Mouse (Mus musculus): ENCODE data around the gene F3. TPM values are rescaled to one million over a fixed set of nuclear protein-coding genes. Genes with fewer than 3 reads are reported as not detected.

The F3 gene
- polyA plus RNA-seq, 1 experiment from 2014 or later: 99.3 TPM

DNA sequence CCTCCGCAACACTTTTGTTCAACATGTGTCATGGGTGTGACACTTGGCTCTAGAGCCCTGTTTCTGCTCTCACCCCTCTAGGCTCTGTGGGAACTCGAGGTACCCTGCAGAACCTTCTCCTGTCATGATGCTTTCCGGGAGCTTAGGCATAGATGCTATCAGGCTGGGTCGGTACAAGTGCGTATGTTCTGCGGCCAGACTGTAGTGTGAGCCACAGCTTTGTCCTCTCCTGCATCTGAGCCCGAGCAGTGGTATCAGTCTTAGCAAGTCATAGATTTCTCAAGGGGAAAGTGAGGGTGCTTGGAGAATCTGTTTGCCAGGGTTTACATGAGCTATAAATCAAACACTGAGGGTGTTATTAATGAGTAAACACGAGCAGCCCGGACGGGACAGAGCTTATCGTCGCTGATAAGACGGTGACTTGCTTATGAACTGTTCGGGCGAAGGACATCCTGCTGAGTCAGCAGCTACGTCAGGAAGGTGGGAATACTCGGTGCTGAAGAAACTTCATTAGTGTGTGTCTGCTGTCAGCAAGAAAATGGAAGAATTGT, 10.1 kb upstream of the F3 start:
- H3K27me3 ChIP-seq (replicated peaks; ENCODE audit: insufficient read depth, low read length): no peaks in the 10 kb centered on the region
- TF ChIP-seq EP300 (IDR thresholded peaks at IDR 0.05) (0 out of 2 replicates have a peak, but pooled peaks have one; percentile 30), CTCF (IDR thresholded peaks at IDR 0.05) (no peak)
- DNase-seq (ENCODE audit: low spot score) (peak; percentile 55), ATAC-seq (peak; percentile 73)
- no peak overlapping the region for H3K4me3 ChIP-seq (ENCODE audit: low read depth, low read length)
- WGBS: 13% methylated on average over 17 of the region's 17 CpGs
- H3K9me3 ChIP-seq (ENCODE audit: low read length): no peaks in the 10 kb centered on the region
- H3K9ac ChIP-seq (replicated peaks; ENCODE audit: low read depth): no peak overlapping the region
- no peak overlapping the region for H3K27ac ChIP-seq (ENCODE audit: low read length)
- no peaks in the 10 kb centered on the region for H3K36me3 ChIP-seq (ENCODE audit: insufficient read depth, low read length)
- 0 out of 2 replicates have a peak, but pooled peaks cover 6% of the 10 kb centered on the region for H3K4me1 ChIP-seq (ENCODE audit: insufficient read depth, low read depth, low read length)
- H3K4me2 ChIP-seq (replicated peaks; ENCODE audit: low read depth, low read length): 0 out of 2 replicates have a peak overlapping the region, but pooled peaks have one; percentile 11

DNA sequence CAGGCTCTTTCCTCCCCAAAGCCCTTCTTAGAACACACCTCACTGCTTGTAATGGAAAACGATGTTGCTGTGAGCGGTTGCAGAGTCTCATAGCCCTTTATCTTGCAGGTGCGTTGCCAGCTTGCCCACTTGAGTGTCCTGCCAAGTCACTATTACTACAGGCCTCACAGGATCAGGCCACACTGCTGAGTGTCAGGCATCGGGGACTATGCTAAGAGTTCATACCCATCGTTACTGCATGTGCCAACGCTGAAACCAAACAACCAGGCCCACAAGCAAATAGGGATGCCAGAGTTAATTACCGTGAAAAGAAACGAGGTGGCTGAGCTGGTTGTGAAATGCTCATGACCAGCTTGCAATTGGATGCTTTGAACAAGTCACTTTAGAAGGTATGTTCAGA, 9.5 kb upstream of the F3 start:
- WGBS: 52% methylated on average over 8 of the region's 8 CpGs
- Histone ChIP-seq H3K27me3 (replicated peaks; ENCODE audit: insufficient read depth, low read length) (no peaks in the 10 kb centered on the region), H3K9ac (replicated peaks; ENCODE audit: low read depth) (no peak overlapping the region), H3K4me1 (ENCODE audit: insufficient read depth, low read depth, low read length) (0 out of 2 replicates have a peak, but pooled peaks cover 6% of the 10 kb centered on the region), H3K4me2 (replicated peaks; ENCODE audit: low read depth, low read length) (no peak overlapping the region), H3K27ac (ENCODE audit: low read length) (no peak overlapping the region), H3K9me3 (ENCODE audit: low read length) (no peaks in the 10 kb centered on the region), H3K36me3 (ENCODE audit: insufficient read depth, low read length) (no peaks in the 10 kb centered on the region), H3K4me3 (ENCODE audit: low read depth, low read length) (no peak overlapping the region)
- DNase-seq (ENCODE audit: low spot score) (peak; percentile 36), ATAC-seq (peak; percentile 58)
- no peak for TF ChIP-seq EP300 (IDR thresholded peaks at IDR 0.05)
- TF ChIP-seq CTCF (IDR thresholded peaks at IDR 0.05): no peak

GRCm38 (mm10) chr3:121714461-121714860, 8.9 kb upstream of the F3 start:
- ATAC-seq: no peak
- WGBS: 63% methylated on average over 2 of the region's 2 CpGs
- Histone ChIP-seq H3K27me3 (replicated peaks; ENCODE audit: insufficient read depth, low read length) (no peaks in the 10 kb centered on the region), H3K27ac (ENCODE audit: low read length) (no peak overlapping the region), H3K4me2 (replicated peaks; ENCODE audit: low read depth, low read length) (no peak overlapping the region), H3K9ac (replicated peaks; ENCODE audit: low read depth) (no peak overlapping the region), H3K9me3 (ENCODE audit: low read length) (no peaks in the 10 kb centered on the region), H3K4me1 (ENCODE audit: insufficient read depth, low read depth, low read length) (0 out of 2 replicates have a peak, but pooled peaks cover 6% of the 10 kb centered on the region), H3K4me3 (ENCODE audit: low read depth, low read length) (no peak overlapping the region), H3K36me3 (ENCODE audit: insufficient read depth, low read length) (no peaks in the 10 kb centered on the region)
- DNase-seq (ENCODE audit: low spot score): no peak
- no peak for TF ChIP-seq CTCF (IDR thresholded peaks at IDR 0.05)
- no peak for TF ChIP-seq EP300 (IDR thresholded peaks at IDR 0.05)

- no peaks in the 10 kb centered on the region for H3K36me3 ChIP-seq (ENCODE audit: insufficient read depth, low read length)
- H3K9me3 ChIP-seq (ENCODE audit: low read length): no peaks in the 10 kb centered on the region
Observed at GRCm38 (mm10) chr3:121715336-121715735, 8.0 kb upstream of the F3 start.

GRCm38 (mm10) chr3:121715741-121716459, 7.4 kb upstream of the F3 start:
- H3K27me3 ChIP-seq (replicated peaks; ENCODE audit: insufficient read depth, low read length): no peaks in the 10 kb centered on the region
- H3K9me3 ChIP-seq (ENCODE audit: low read length): no peaks in the 10 kb centered on the region
- ATAC-seq (no peak), DNase-seq (ENCODE audit: low spot score) (no peak)
- no peak overlapping the region for H3K27ac ChIP-seq (ENCODE audit: low read length)
- 62% methylated on average over 6 of the region's 6 CpGs for WGBS
- H3K36me3 ChIP-seq (ENCODE audit: insufficient read depth, low read length): no peaks in the 10 kb centered on the region
- TF ChIP-seq EP300 (IDR thresholded peaks at IDR 0.05): no peak
- no peak overlapping the region for H3K9ac ChIP-seq (replicated peaks; ENCODE audit: low read depth)
- 0 out of 2 replicates have a peak, but pooled peaks cover 6% of the 10 kb centered on the region for H3K4me1 ChIP-seq (ENCODE audit: insufficient read depth, low read depth, low read length)
- H3K4me2 ChIP-seq (replicated peaks; ENCODE audit: low read depth, low read length): no peak overlapping the region
- H3K4me3 ChIP-seq (ENCODE audit: low read depth, low read length): no peak overlapping the region

More at GRCm38 (mm10) chr3:121715336-121715735, 8.0 kb upstream of the F3 start:
- Histone ChIP-seq H3K27me3 (replicated peaks; ENCODE audit: insufficient read depth, low read length) (no peaks in the 10 kb centered on the region), H3K9ac (replicated peaks; ENCODE audit: low read depth) (no peak overlapping the region), H3K4me2 (replicated peaks; ENCODE audit: low read depth, low read length) (no peak overlapping the region), H3K4me3 (ENCODE audit: low read depth, low read length) (no peak overlapping the region), H3K4me1 (ENCODE audit: insufficient read depth, low read depth, low read length) (0 out of 2 replicates have a peak, but pooled peaks cover 6% of the 10 kb centered on the region), H3K27ac (ENCODE audit: low read length) (no peak overlapping the region)
- DNase-seq (ENCODE audit: low spot score): no peak
- ATAC-seq: no peak
- no peak for TF ChIP-seq CTCF (IDR thresholded peaks at IDR 0.05)
- TF ChIP-seq EP300 (IDR thresholded peaks at IDR 0.05): no peak

DNA sequence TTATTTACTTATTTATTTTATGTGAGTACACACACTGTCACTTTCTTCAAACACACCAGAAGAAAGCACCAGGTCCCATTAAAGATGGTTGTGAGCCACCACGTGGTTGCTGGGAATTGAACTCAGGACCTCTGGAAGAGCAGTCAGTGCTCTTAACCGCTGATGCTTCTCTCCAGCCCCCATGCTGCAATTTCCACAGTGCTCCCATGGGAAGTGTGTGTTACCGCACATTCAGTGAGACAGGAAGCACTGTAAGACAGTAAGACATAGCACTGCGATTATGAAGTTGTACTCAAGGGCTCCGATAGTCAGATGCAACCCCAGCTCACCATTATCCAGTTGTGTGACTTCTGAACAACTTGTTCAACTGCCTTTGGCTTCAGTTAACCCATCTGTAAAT, 6.9 kb upstream of the F3 start:
- 81% methylated on average over 5 of the region's 5 CpGs for WGBS
- Histone ChIP-seq H3K9me3 (ENCODE audit: low read length) (no peaks in the 10 kb centered on the region), H3K4me2 (replicated peaks; ENCODE audit: low read depth, low read length) (no peak overlapping the region), H3K4me1 (ENCODE audit: insufficient read depth, low read depth, low read length) (0 out of 2 replicates have a peak, but pooled peaks cover 6% of the 10 kb centered on the region), H3K4me3 (ENCODE audit: low read depth, low read length) (no peak overlapping the region), H3K9ac (replicated peaks; ENCODE audit: low read depth) (no peak overlapping the region), H3K27me3 (replicated peaks; ENCODE audit: insufficient read depth, low read length) (no peaks in the 10 kb centered on the region), H3K36me3 (ENCODE audit: insufficient read depth, low read length) (no peaks in the 10 kb centered on the region), H3K27ac (ENCODE audit: low read length) (no peak overlapping the region)
- TF ChIP-seq EP300 (IDR thresholded peaks at IDR 0.05) (no peak), CTCF (IDR thresholded peaks at IDR 0.05) (no peak)
- ATAC-seq: no peak
- no peak for DNase-seq (ENCODE audit: low spot score)

All from lung, postnatal 0 days (tissue).